Mouse (Mus musculus) mouse trophoblast stem cell (cell line): ENCODE data around the gene Agt.

Experiments used
- in situ Hi-C, 2 experiments: fragments of 300-500 bp; cut with MseI, MboI; formaldehyde crosslinking; loops; 2 replicates in 1 of 2; 3 replicates in 1 of 2; pipeline ENCODE4 v1.15.1; 2025

Gene Agt

DNA sequence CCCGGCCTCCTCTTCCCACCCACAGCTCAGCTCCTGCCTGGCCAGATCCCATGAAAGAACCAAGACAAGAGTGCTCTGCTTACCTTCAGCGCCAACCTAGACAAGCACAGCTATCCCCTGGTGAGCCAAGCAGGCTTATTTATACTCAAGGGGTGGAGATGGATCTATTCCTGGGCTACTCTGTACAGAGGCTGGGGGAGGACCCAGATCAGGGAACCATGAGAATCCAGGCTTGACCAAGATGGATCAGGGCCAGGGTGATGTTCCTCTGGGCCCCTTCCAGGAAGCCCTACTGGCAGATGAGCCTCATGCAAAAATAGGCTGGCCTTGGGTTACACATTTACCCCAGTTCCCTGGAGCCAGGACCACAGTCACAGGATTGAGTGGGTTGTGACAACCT lies at the start of gene Agt:
Agt (minus strand) TSS at position 114 of the 400 bp plus-strand sequence.
- in situ Hi-C loops, result no loop called here

DNA sequence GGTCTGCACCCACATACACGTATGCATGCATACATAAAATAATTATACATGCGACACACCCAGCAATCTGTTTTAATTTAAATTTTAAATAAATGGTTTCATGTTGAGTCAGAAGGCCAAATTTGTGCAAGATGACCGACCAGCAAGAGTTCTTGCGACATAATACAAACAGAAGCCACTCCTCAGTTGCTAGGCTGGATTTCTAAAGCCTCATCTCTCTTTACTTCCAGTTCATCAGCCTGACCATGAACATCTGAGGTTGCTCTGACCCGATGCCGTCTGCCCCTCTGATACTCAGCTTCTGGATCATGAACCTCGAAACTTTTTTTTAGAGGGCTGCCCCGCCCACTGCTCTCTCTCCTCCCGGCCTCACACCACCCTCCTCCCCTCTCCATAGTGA lies 48.7 kb upstream of the Agt start:
- in situ Hi-C loops, result loop anchor here (5.0 kb wide), 1 partner anchor 59 kb away; no protein-coding TSS in a partner anchor

DNA sequence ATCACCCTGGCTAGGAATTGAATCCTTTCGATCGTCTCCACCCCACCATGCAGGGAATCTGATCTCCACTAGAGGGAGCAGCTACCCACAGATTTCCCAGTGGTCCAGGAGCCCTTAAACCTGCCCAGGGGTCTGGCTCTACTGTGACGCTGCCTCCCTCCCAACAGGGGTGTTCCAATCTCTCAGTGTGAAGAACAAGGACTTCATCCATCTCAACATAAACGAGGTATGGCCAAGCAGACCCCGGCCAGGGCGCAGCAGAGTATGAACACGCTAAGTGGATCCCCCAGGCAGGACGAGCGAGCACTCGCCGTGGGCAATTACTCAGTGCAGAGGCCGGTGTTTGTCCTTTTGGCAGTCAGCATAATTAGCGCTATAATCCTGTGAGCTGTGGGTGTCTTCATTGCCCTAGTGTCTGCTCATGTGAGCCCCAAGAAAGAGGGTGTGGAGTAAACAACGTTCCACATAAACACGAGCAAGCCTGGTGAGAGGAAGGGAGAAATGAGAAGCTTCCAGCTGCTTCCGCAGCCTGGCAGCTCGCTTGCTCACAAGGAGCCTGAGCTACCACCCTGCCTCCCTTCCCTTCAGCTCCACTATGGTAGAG lies 47.9 kb upstream of the Agt start:
- in situ Hi-C loops, result loop anchor here (5.0 kb wide), 1 partner anchor 60 kb away; no protein-coding TSS in a partner anchor

DNA sequence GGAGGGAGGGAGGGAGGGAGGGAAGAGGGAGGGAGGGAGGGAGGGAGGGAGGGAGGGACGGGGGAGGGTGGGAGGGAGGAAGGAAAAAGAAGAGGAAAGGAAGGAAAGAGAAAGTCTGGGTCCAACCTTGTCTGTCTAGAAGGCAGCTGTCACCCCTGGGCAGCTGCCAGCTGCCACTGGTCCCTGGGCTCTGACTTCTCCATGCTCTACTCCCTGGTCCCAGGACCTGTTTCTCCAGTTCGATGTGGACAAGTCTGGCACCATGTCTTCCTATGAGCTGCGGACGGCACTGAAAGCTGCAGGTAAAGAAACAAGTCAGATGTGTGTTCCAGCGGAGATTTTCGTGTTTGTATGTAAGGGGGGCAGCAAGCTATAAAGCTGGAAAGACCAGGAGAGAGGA lies 44.8 kb upstream of the Agt start:
- in situ Hi-C loops, result no loop called here

DNA sequence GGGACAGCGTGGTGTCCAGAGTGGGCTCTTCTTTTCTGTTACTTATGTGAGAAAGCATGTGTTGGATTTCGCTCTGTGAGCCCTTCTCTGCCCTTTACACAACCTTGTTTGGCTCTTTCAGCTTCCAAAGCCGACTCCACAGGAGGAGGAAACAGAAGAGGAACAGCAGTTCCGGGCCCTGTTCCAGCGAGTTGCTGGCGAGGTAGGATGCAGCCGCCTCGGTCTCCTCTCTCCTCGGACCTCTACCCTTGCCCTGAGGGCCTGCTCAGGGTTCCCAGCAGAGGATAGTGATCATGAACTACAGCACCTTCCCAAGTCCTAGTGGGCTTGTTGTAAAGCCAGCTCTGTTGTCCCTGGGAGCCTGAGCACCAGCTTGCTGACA lies 39.5 kb upstream of the Agt start:
- in situ Hi-C loops, result no loop called here

DNA sequence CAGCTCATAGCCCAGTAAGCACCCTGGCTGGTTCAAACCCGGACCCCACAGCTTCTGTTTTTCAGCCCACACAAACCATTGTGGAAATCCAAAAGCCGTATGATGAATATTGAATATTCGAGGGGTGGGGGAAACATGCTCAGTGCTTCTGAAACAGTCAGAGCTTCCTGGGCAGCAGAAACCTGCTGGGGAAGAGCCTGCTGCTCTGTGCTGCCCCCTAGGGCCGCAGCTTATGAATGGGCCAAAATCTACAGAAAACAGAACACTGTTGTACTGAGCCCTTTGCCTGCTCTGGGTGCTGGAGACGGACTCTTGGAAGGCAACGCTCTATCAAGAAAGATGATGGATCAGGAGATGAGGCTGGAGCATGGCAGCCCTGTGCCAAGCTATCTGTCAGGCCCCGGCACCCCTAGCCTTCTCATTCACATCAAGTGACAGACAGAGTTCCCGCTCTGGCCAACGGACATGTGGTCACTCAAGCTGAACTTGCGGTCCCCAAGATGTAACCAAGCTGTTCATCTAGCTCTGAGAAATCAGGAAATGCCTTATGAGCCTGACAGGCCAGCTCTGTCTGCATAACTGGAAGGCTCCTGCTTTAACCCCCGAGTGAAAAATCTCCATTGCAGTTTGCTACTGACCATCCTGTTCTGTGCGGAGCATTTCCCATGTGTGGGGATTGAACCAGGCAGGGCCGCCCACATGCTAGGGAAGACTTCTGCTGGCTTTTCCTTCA lies 38.9 kb upstream of the Agt start:
- in situ Hi-C loops, result no loop called here

DNA sequence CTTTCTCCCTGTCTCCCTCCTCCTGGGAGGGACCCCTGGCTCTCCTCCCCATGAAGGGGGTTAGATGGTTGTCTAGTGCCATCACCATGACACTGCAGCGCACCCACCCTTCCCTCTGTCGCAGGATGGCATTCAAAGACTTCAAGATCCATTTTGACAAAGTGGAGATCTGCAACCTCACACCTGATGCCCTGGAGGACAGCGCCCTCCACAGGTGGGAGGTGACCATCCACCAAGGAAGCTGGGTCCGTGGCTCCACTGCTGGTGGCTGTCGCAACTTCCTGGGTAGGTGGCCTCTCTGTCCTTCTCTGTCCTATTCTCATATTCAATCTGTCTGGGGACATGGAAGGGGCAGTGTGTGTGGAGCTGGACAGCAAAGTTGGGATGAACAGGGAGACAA lies 34.6 kb upstream of the Agt start:
- in situ Hi-C loops, result no loop called here

DNA sequence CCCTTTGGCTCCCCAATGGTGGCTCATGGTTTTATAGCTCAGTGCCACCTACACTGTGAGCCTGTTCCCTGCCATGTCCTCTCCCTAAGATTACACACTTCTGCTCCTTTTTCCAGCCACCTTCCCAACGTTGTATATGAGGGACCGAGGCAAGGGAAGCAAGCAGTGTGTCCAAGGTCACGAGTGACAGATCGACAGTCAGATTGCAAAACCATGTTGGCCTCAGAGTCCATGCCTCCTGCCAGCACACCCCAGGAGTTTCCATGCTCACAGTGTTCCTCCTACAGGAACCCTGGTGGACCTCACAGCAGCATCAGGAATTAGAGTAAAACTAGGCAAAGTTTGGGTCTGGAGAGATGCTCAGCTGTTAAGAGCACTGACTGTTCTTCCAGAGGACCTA lies 19.9 kb upstream of the Agt start:
- in situ Hi-C loops, result no loop called here

DNA sequence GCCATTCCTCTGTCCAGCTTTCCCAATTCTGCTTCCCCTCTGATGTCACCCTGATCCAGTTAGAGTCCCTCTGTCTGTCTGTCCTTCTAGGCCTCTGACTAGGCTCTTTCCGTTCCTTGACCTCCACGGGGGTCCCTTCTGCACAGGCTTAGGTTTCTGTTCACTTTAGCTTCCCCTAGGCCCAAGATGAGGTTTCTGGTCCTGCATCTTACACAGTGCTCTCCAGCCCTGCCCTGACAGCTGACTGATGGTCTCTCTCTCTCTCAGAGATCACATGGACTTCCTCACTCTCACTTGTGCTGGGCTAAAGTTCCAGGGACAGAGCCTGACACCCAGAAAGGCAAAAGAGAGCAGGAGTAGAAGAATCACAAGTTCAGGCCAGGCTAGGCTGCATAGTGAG lies 17.1 kb upstream of the Agt start:
- in situ Hi-C loops, result no loop called here

DNA sequence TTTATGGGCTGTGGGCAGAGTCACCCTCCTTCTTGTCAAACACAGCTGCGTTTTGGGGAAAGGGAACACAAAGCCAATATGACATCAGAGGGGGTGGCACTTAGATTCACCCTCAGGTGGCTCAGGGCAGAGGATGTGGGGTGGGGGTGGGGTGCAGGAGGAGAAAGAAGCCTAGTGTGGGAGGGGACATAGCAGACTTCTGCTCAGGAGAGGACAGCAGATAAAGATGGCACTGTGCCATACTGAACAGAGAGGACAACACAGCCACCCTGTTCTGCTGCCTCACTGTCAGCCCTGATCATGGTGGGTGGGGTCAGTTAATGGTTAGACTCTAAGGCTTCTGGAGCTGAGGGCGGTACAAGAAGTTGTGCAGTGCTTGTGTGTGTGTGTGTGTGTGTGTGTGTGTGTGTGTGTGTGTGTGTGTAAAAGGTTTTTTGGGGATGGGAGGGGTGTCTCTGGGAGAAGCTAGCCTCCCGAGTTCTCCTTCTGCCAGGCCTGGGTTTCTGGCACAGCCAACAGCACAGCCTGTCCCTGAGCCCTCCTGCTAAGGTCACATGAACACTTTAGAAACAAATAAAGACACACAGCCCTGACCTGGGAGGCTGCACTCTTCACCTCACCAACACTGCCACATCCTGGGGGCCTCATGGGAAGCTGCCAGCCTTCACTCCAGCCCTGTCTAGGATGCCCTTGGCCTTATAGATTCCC lies 16.4 kb upstream of the Agt start:
- in situ Hi-C loops, result no loop called here

DNA sequence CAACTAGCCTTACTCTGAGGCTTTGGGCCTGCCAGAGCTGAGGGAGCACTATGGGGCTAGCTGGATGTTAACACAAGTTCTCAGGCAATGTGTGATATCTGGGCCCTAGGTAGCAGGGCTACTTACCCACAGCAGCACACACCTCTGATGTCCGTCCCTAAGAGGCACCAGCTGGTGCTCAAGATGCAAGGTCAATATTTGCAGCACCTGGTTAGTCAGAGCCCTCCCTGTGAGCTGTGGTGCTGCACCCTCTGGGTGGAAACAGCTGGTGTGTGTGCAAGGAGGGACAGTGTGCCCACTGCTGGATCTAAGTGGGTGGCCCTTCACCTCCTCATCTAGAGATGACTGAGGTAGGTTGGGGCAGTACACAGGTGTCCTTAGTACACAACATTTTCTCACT lies 7.2 kb upstream of the Agt start:
- in situ Hi-C loops, result no loop called here

DNA sequence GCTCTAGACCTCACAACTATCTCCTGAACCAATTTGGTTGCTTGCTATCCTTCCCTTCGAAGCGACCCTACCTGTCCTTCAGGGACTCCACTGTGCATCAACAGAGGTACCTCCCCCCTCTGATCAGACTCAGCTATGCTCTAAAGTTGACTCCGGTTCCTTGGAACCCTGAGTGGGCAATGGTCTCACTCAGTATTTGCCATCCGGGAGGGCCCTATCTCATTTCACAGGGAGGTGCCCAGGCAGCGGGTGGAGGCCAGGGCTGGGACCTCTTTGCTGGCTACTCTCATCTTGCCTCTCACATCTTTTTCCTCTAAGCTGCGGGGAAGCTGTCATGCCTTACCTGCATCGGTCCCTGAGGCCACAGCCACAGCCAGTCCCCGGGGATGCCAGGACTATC lies 6.3 kb upstream of the Agt start, which contains the start of gene Capn9:
Capn9 (plus strand) TSS at position 301 of the 400 bp plus-strand sequence.
- in situ Hi-C loops, result no loop called here

DNA sequence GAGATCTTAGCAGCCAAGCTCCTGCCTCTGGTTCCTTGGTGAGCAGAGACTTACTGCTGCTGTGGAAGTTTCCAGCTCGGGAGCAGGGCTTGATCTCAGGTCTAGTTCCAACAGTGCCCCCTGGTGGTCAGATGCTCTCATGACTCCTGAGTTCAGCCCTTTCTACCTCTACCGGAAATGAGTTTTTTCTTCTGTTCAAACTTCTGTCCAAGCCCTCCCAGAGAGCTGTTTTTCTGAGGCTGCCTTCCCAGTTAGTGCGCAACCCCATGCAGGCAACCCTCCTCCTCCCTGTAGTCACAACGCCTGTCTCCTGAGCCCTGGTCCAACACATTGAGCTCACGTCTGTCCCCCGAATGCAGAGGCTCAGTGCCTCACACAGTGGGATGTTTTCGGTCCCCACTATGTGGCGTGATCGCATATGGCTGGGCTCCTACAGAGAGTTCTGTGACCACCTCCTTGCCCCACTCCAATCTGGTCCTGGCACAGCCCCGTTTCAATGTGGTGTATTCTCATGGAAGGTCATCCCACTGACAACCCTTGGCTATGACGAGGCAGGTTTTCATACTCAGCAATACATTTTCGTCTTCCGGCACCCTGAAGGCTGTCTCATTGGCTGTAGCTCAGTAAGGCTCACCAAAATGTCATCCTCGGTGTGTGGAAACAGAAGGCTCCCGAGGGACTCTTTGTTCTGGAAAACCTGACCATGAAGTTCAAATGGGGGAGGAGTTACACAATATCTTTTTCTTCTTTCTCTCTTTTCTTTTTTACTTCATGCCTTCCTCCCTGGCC lies 4.2 kb upstream of the Agt start:
- in situ Hi-C loops, result no loop called here

DNA sequence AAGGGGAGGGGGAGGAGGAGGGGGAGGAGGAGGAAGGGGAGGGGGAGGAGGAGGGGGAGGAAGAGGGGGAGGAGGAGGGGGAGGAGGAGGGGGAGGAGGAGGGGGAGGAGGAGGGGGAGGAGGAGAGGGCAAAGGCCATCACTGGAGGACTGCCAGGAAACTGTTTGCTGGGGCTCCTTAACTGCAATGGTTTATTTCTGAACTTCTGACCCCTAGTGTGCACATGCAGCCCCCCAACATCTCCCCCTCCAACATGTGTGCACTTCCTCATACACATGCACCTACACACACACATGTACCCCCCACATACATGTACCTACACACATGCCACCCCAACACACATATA lies 2.9 kb upstream of the Agt start:
- in situ Hi-C loops, result no loop called here

DNA sequence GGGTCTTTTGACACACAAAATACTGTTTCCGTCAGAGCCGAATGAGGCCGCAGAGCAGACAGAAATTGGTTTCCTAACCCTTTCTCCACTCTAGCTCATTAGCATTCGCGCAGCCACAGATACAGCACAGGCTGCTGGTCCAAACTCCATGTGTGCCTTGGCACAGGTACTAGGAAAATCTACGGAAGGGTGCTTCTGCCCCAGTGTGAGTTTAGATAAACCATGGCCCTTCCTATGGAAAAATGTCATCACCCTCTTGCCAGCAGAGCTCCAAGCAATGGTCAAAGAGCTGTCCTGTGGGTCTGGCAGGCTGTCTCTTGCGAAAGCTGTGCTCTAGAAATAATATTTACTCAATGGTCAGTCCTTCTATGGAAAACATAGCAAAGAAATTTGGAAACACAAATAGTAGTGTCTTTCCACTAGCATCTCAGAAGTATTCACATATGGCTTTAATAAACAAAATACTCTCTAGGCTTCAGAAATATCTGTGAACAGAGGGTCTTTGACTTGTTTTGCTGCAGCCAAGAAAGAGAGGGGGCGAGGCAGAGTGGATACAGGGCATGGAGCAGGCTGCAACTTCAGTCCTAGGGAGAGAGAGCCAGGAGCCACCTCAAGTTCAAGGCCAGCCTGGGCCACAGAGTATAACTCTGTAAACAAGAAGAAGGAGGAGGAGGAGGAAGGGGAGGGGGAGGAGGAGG lies 2.4 kb upstream of the Agt start:
- in situ Hi-C loops, result no loop called here

DNA sequence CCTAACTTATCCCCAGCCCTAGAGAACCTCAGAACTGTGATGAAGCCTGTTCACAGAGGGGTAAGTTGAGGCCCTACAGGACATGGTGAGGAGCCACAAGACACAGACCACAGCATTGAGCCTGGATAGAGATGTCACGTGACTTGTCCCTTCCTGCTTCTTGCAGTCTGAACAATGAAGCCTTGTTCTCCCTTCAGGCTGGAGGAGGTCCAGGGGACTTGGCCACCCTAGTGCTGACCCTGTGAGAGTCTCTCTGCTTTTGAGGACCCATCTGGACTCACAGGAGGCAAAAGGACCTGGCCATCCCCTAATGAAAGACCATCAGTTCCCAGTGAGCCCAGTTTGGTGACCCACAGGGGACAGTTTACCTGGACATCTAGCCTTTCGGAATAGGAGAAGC lies 406 bp downstream of the Agt start:
- in situ Hi-C loops, result no loop called here

DNA sequence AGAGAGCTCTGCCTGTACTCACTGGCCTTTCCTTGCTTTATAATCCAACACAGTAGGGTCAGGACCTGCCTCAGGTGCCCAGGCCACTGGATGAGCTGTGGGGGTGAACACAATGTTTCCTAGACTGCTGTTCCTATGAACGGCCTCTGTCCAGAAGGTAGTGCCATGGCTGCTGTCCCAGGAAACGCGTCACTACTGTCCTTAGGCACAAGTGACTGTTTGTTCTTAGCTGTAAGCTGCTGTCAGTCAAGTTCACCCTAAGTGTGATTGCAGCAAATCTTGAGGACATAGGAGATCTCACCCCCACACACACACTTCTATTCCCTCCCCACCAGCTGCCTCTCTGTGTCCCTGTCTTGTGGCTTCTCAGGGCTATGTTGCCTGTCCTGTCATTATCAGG lies 1.9 kb downstream of the Agt start:
- in situ Hi-C loops, result no loop called here

DNA sequence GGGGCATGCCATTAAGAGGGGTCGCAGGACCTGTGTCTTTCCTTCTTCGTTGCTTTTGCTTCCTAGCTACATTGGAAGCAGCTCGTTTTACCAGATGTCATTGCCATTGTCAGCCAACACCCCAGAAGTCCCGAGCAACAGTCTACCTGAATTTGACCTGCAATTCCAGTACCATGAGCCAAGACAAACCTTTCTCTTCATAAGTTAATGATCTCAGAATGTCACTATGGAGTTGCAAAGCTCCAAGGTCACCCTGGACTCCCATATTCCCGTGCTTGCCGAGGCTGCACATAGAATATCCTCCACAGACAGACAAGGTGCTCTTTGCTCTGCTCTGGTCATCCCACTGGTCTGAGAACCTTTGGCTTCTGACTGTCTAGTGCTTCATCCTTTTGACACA lies 2.4 kb downstream of the Agt start:
- in situ Hi-C loops, result no loop called here

DNA sequence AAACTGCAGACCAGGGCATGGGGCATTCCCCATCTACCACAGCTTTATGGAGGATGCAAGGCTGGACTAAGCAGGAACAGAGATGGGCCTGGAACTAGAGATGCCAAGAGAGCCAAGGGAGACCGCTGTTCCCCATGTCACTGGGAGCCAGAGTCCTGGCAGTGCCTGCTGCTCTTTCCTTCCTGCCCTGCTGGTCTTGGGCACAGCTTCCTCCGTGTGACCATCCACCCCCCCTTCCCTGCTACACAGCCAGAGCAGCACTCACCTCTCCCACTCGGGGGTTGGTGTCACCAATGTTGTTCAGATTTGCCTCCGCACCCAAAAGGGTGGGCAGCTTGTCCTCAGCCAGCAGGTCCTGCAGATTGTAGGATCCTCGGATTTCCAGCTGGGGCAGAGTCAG lies 12.0 kb downstream of the Agt start:
- in situ Hi-C loops, result no loop called here

DNA sequence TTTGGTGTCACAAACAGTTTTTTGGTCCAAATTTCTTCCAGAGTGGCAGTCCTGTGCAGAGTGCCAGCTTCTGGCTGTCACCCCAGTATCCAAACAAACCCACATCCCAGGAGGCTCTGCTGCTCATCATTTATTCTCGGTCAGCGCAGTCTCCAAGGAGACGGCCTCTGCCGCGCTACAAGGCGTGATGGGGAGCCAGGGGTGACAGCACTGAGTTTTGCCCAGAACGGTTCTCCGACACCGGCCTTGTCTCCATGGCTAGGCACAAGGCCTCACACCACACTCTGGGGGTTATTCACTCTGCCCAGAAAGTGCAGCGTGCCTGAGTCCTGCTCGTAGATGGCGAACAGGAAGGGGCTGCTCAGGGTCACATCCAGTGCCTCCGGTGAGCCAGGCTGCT lies 12.8 kb downstream of the Agt start:
- in situ Hi-C loops, result no loop called here

DNA sequence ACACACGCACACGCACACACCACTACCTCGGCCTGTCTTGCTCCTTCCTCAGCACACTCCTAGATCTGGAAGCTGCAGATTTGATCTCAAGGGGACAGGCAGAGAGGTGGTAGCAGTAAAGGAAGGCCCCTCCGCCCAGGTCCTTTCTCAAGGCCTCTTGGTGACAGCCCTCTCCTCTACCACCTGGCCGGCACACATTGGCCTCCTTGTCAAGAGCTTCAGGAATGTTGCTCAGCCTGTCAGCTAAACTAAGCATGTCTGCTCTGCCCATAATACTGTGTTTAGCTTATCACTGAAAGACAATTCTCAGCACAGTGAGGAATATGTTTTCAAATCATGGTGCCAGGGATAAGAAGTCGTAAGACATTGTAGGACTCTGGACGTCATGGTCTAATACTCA lies 13.3 kb downstream of the Agt start:
- in situ Hi-C loops, result no loop called here
